ENCODE assay signal across 23 mouse cellular contexts in the genomic region with DNA sequence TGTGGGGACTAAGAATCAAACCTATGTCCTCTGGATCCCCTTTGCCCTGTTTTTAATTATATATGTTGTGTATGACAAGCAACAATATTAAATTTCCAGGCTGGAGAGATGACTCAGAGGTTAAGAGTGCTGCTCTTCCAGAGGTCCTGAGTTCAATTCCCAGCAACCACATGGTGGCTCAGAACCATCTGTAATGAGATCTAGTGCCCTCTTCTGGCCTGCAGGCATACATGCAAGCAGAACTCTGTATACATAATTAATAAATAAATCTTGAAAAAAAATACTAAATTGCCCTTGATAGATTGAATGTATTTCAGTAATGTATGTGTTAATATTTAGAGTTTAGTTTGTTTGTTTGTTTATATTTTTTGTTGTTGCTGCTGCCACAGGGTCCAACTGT. TPM values are rescaled to one million over a fixed set of nuclear protein-coding genes. Genes with fewer than 3 reads are reported as not detected.
DNase-seq lines count a peak whose midpoint lies in the region; ATAC-seq and TF ChIP-seq lines count a peak whose summit lies in the region.
"Had no signal": no experiment of that assay in that cellular context is flagged by ENCODE, and none has a peak within 500 bp of the region (broad histone marks: within the 10 kb centered on the region; RNA-seq: fewer than 3 reads in every experiment).

No protein-coding gene starts in this region.

- no peaks in the 10 kb centered on the region for H3K27me3 ChIP-seq in heart, adult 2 months (ENCODE audit: control insufficient read depth, insufficient read depth, low read length)
- no peaks in the 10 kb centered on the region for H3K27me3 ChIP-seq in liver, embryonic 12.5 days (replicated peaks)
- no peaks in the 10 kb centered on the region for H3K27me3 ChIP-seq in liver, embryonic 11.5 days (replicated peaks; ENCODE audit: control insufficient read depth, insufficient read depth, low read length)
- H3K27me3 ChIP-seq in E14TG2a.4 (ENCODE audit: insufficient read depth, low read length) = no peaks in the 10 kb centered on the region
- H3K27me3 ChIP-seq in liver, embryonic 15.5 days = no peaks in the 10 kb centered on the region
- H3K27me3 ChIP-seq: embryonic facial prominence, embryonic 15.5 days; forebrain, embryonic 15.5 days; midbrain, embryonic 13.5 days; neural tube, embryonic 13.5 days had no signal

- intact Hi-C loops in heart, adult 2 months (cut with DNase I) = no loop called here
- intact Hi-C loops in heart, postnatal 36 days (cut with DNase I) = no loop called here

- TF ChIP-seq EP300 in heart, adult 2 months (IDR thresholded peaks at IDR 0.05; ENCODE audit: insufficient read depth, low read depth, low read length) = no peak

- no peak overlapping the region for H3K9ac ChIP-seq in heart, adult 2 months (ENCODE audit: low read depth, low read length)
- no peak overlapping the region for H3K9ac ChIP-seq in liver, embryonic 12.5 days
- H3K9ac ChIP-seq in liver, embryonic 11.5 days (ENCODE audit: low read depth, low read length) = no peak overlapping the region
- no peak overlapping the region for H3K9ac ChIP-seq in liver, embryonic 15.5 days
- H3K9ac ChIP-seq: embryonic facial prominence, embryonic 15.5 days; forebrain, embryonic 15.5 days; hindbrain, embryonic 14.5 days; midbrain, embryonic 13.5 days had no signal

- H3K36me3 ChIP-seq in heart, adult 2 months (ENCODE audit: control insufficient read depth, insufficient read depth, low read length) = no peaks in the 10 kb centered on the region; the same call in 1 of the 2 replicates
- peaks cover 19% of the 10 kb centered on the region for H3K36me3 ChIP-seq in liver, embryonic 12.5 days
- H3K36me3 ChIP-seq in liver, embryonic 11.5 days (ENCODE audit: control insufficient read depth, insufficient read depth, low read length) = peaks cover 8% of the 10 kb centered on the region
- peaks cover 17% of the 10 kb centered on the region for H3K36me3 ChIP-seq in E14TG2a.4 (ENCODE audit: insufficient read depth, low read length)
- H3K36me3 ChIP-seq in liver, embryonic 15.5 days (replicated peaks) = peaks cover 13% of the 10 kb centered on the region

- TF ChIP-seq POLR2A in heart, adult 2 months (IDR thresholded peaks at IDR 0.05; ENCODE audit: insufficient read depth, low read depth, low read length) = no peak

- no peak overlapping the region for H3K4me3 ChIP-seq in heart, adult 2 months
- no peak overlapping the region for H3K4me3 ChIP-seq in liver, embryonic 12.5 days
- H3K4me3 ChIP-seq in liver, embryonic 11.5 days (ENCODE audit: low read depth, low read length) = no peak overlapping the region
- no peak overlapping the region for H3K4me3 ChIP-seq in E14TG2a.4 (replicated peaks; ENCODE audit: low read length)
- no peak overlapping the region for H3K4me3 ChIP-seq in liver, embryonic 15.5 days (replicated peaks)
- H3K4me3 ChIP-seq: embryonic facial prominence, embryonic 15.5 days; forebrain, embryonic 15.5 days; limb, embryonic 10.5 days; midbrain, embryonic 13.5 days; myocyte; neural tube, embryonic 13.5 days had no signal

- H3K27ac ChIP-seq in heart, adult 2 months = no peak overlapping the region
- no peak overlapping the region for H3K27ac ChIP-seq in liver, embryonic 12.5 days
- H3K27ac ChIP-seq in liver, embryonic 11.5 days (ENCODE audit: low read depth, low read length) = no peak overlapping the region
- H3K27ac ChIP-seq in liver, embryonic 15.5 days (replicated peaks) = no peak overlapping the region
- H3K27ac ChIP-seq: embryonic facial prominence, embryonic 15.5 days; forebrain, embryonic 15.5 days; hindbrain, embryonic 14.5 days; limb, embryonic 10.5 days; midbrain, embryonic 13.5 days; neural tube, embryonic 13.5 days had no signal

- no peaks in the 10 kb centered on the region for H3K9me3 ChIP-seq in liver, embryonic 12.5 days (replicated peaks)
- H3K9me3 ChIP-seq in liver, embryonic 11.5 days (ENCODE audit: control insufficient read depth, low read length) = no peaks in the 10 kb centered on the region
- peaks cover 2% of the 10 kb centered on the region; the same call in 1 of the 2 replicates for H3K9me3 ChIP-seq in E14TG2a.4 (ENCODE audit: low read length)
- H3K9me3 ChIP-seq in liver, embryonic 15.5 days (replicated peaks) = no peaks in the 10 kb centered on the region
- H3K9me3 ChIP-seq: embryonic facial prominence, embryonic 15.5 days; forebrain, embryonic 15.5 days; G1E; limb, embryonic 10.5 days; midbrain, embryonic 13.5 days; neural tube, embryonic 13.5 days had no signal

- no peak for ATAC-seq in liver, embryonic 12.5 days
- ATAC-seq in liver, embryonic 11.5 days (replicated peaks; ENCODE audit: low FRiP score) = no peak
- no peak for ATAC-seq in liver, embryonic 15.5 days (ENCODE audit: insufficient read depth)
- ATAC-seq: forebrain, embryonic 15.5 days; midbrain, embryonic 13.5 days had no signal

- peaks cover 2% of the 10 kb centered on the region for H3K4me1 ChIP-seq in heart, adult 2 months (ENCODE audit: control insufficient read depth, insufficient read depth, low read length)
- peaks cover 40% of the 10 kb centered on the region for H3K4me1 ChIP-seq in liver, embryonic 12.5 days
- H3K4me1 ChIP-seq in liver, embryonic 11.5 days (replicated peaks; ENCODE audit: control insufficient read depth, insufficient read depth, low read length) = 0 out of 2 replicates have a peak, but pooled peaks cover 3% of the 10 kb centered on the region
- H3K4me1 ChIP-seq in E14TG2a.4 (replicated peaks; ENCODE audit: low read depth, low read length) = peaks cover 27% of the 10 kb centered on the region
- H3K4me1 ChIP-seq in liver, embryonic 15.5 days (replicated peaks) = peaks cover 31% of the 10 kb centered on the region

- no peaks in the 10 kb centered on the region for H3K79me2 ChIP-seq in heart, adult 2 months (replicated peaks; ENCODE audit: control insufficient read depth, insufficient read depth, low read length)

- no peak for DNase-seq in heart, adult 2 months
- no peak for DNase-seq in heart, postnatal 36 days
- DNase-seq in liver, embryonic 11.5 days (ENCODE audit: low spot score) = no peak
- no peak for DNase-seq in embryo, embryonic 11 days
- DNase-seq: adrenal gland, postnatal 25 days; cerebellum, adult 9-10 months; gastrocnemius, postnatal 36 days; kidney, postnatal 4 days; lung, postnatal 14 days; retina, postnatal 1 day; thymus, postnatal 14 days had no signal

- 0 out of 2 replicates have a peak overlapping the region, but pooled peaks have one; percentile 77 for H3K4me2 ChIP-seq in liver, embryonic 12.5 days
- no peak overlapping the region for H3K4me2 ChIP-seq in liver, embryonic 11.5 days
- H3K4me2 ChIP-seq in liver, embryonic 15.5 days = 0 out of 2 replicates have a peak overlapping the region, but pooled peaks have one; percentile 72
- H3K4me2 ChIP-seq: embryonic facial prominence, embryonic 15.5 days; forebrain, embryonic 15.5 days; hindbrain, embryonic 14.5 days; midbrain, embryonic 13.5 days; neural tube, embryonic 13.5 days had no signal

- TF ChIP-seq CTCF in heart, adult 2 months (IDR thresholded peaks at IDR 0.05) = peak; percentile 50
- peak; percentile 30 for TF ChIP-seq CTCF in E14TG2a.4 (conservative IDR thresholded peaks at IDR 0.05; ENCODE audit: low read length)

RNA-seq across cellular contexts. Expression of a gene that starts 2.4 kb away (rescaled TPM):
- 1 to 10 TPM; 1.9 to 2.5 TPM for total RNA-seq in heart, adult 2 months (2021)
- 2.0 and 3.7 TPM in 2 replicates for polyA plus RNA-seq in heart, adult 2 months (2012; rRNA removed)
- total RNA-seq in heart, postnatal 36 days (2021) = 1 to 10 TPM; 2.6 to 3.7 TPM
- 3.4 and 5.0 TPM in 2 replicates for polyA plus RNA-seq in liver, embryonic 12.5 days (2016; fragmentation: Nextera tagmentation; extraction: Ambion mirVana)
- 5.9 and 7.1 TPM in 2 replicates for polyA plus RNA-seq in liver, embryonic 11.5 days (2014; fragmentation: Nextera tagmentation; extraction: Ambion mirVana)
- 2.5 and 3.2 TPM in 2 replicates for polyA plus RNA-seq in liver, embryonic 15.5 days (2015; fragmentation: Nextera tagmentation; extraction: Ambion mirVana)

RNA-seq across cellular contexts. Expression of a gene that starts 5.7 kb away (rescaled TPM):
- under 1 TPM in 1 of 2 experiments, not detected in 1; 0.47 TPM for total RNA-seq in heart, adult 2 months (2021)
- 1.1 TPM in 1 of 2 replicates, not detected in the other for polyA plus RNA-seq in heart, adult 2 months (2012; rRNA removed)
- total RNA-seq in heart, postnatal 36 days (2021) = not detected
- 1.7 and 2.2 TPM in 2 replicates for polyA plus RNA-seq in liver, embryonic 12.5 days (2016; fragmentation: Nextera tagmentation; extraction: Ambion mirVana)
- 2.8 TPM in 2 replicates for polyA plus RNA-seq in liver, embryonic 11.5 days (2014; fragmentation: Nextera tagmentation; extraction: Ambion mirVana)
- polyA plus RNA-seq in liver, embryonic 15.5 days (2015; fragmentation: Nextera tagmentation; extraction: Ambion mirVana) = 0.76 and 1.2 TPM in 2 replicates
- polyA plus RNA-seq: G1E, myocyte had no signal

RNA-seq across cellular contexts. Expression of a gene that starts 26.0 kb away (rescaled TPM):
- total RNA-seq in heart, adult 2 months (2021) = 10 to 100 TPM; 49.6 to 58.8 TPM
- 20.6 and 35.1 TPM in 2 replicates for polyA plus RNA-seq in heart, adult 2 months (2012; rRNA removed)
- total RNA-seq in heart, postnatal 36 days (2021) = 10 to 100 TPM; 49.6 to 51.2 TPM
- 97.4 and 98.3 TPM in 2 replicates for polyA plus RNA-seq in liver, embryonic 12.5 days (2016; fragmentation: Nextera tagmentation; extraction: Ambion mirVana)
- polyA plus RNA-seq in liver, embryonic 11.5 days (2014; fragmentation: Nextera tagmentation; extraction: Ambion mirVana) = 153 and 156 TPM in 2 replicates
- polyA plus RNA-seq in liver, embryonic 15.5 days (2015; fragmentation: Nextera tagmentation; extraction: Ambion mirVana) = 30.9 and 42.8 TPM in 2 replicates

RNA-seq across cellular contexts. Expression of a gene that starts 40.5 kb away (rescaled TPM):
- total RNA-seq in heart, adult 2 months (2021) = 10 to 100 TPM; 16.3 to 16.7 TPM
- 7.0 and 7.9 TPM in 2 replicates for polyA plus RNA-seq in heart, adult 2 months (2012; rRNA removed)
- total RNA-seq in heart, postnatal 36 days (2021) = 10 to 100 TPM in 1 of 2 experiments, 1 to 10 TPM in 1; 8.6 to 17.0 TPM
- 15.2 and 16.7 TPM in 2 replicates for polyA plus RNA-seq in liver, embryonic 12.5 days (2016; fragmentation: Nextera tagmentation; extraction: Ambion mirVana)
- polyA plus RNA-seq in liver, embryonic 11.5 days (2014; fragmentation: Nextera tagmentation; extraction: Ambion mirVana) = 20.2 and 20.6 TPM in 2 replicates
- polyA plus RNA-seq in liver, embryonic 15.5 days (2015; fragmentation: Nextera tagmentation; extraction: Ambion mirVana) = 11.4 and 12.9 TPM in 2 replicates

RNA-seq across cellular contexts. Expression of a gene that starts 53.1 kb away (rescaled TPM):
- total RNA-seq in heart, adult 2 months (2021) = under 1 TPM; 0.55 to 0.57 TPM
- polyA plus RNA-seq in heart, adult 2 months (2012; rRNA removed) = 2.0 and 3.0 TPM in 2 replicates
- under 1 TPM; 0.54 to 0.69 TPM for total RNA-seq in heart, postnatal 36 days (2021)
- polyA plus RNA-seq in liver, embryonic 12.5 days (2016; fragmentation: Nextera tagmentation; extraction: Ambion mirVana) = 0.20 and 0.27 TPM in 2 replicates
- polyA plus RNA-seq in liver, embryonic 11.5 days (2014; fragmentation: Nextera tagmentation; extraction: Ambion mirVana) = 0.10 and 0.19 TPM in 2 replicates
- polyA plus RNA-seq in liver, embryonic 15.5 days (2015; fragmentation: Nextera tagmentation; extraction: Ambion mirVana) = 0.10 and 0.13 TPM in 2 replicates
- polyA plus RNA-seq: G1E; limb, embryonic 10.5 days; liver, adult 2 months; myocyte had no signal
